Mouse (Mus musculus): ENCODE measurements around the gene Lhx1. TPM values are rescaled to one million over a fixed set of nuclear protein-coding genes. Genes with fewer than 3 reads are reported as not detected.

The Lhx1 gene
- polyA plus RNA-seq, 1 experiment from 2014 or later, result 0.32 TPM

- peaks cover 88% of the 10 kb centered on the region for H3K27me3 ChIP-seq (ENCODE audit: control insufficient read depth, insufficient read depth, low read length)
- no peaks in the 10 kb centered on the region for H3K36me3 ChIP-seq (ENCODE audit: control insufficient read depth, insufficient read depth, low read length)
- H3K9me3 ChIP-seq (replicated peaks; ENCODE audit: control insufficient read depth, low read length), result no peaks in the 10 kb centered on the region
- no peak overlapping the region for H3K4me2 ChIP-seq (ENCODE audit: low read depth, low read length)
- 3% methylated on average over 24 of the region's 24 CpGs for WGBS
- no peak for ATAC-seq (ENCODE audit: insufficient read depth, low FRiP score)
- H3K4me1 ChIP-seq (ENCODE audit: control insufficient read depth, insufficient read depth, low read length), result peaks cover 18% of the 10 kb centered on the region
- no peak overlapping the region for H3K9ac ChIP-seq (ENCODE audit: low read length)
- no peak overlapping the region for H3K27ac ChIP-seq (ENCODE audit: low read length)
- no peak overlapping the region for H3K4me3 ChIP-seq (replicated peaks; ENCODE audit: low read length)
These were observed 3.9 kb upstream of the Lhx1 start for GRCm38 (mm10) chr11:84529143-84529755.

- H3K4me1 ChIP-seq (ENCODE audit: control insufficient read depth, insufficient read depth, low read length), result peaks cover 20% of the 10 kb centered on the region
- no peaks in the 10 kb centered on the region for H3K36me3 ChIP-seq (ENCODE audit: control insufficient read depth, insufficient read depth, low read length)
- no peak overlapping the region for H3K4me3 ChIP-seq (replicated peaks; ENCODE audit: low read length)
- H3K4me2 ChIP-seq (ENCODE audit: low read depth, low read length), result no peak overlapping the region
- H3K27me3 ChIP-seq (ENCODE audit: control insufficient read depth, insufficient read depth, low read length), result peaks cover 98% of the 10 kb centered on the region
- H3K9ac ChIP-seq (ENCODE audit: low read length), result no peak overlapping the region
- no peak overlapping the region for H3K27ac ChIP-seq (ENCODE audit: low read length)
- no peaks in the 10 kb centered on the region for H3K9me3 ChIP-seq (replicated peaks; ENCODE audit: control insufficient read depth, low read length)
- no peak for ATAC-seq (ENCODE audit: insufficient read depth, low FRiP score)
- 6% methylated on average over 29 of the region's 29 CpGs for WGBS
These were observed 1.9 kb upstream of the Lhx1 start for GRCm38 (mm10) chr11:84526976-84527860.

GRCm38 (mm10) chr11:84526451-84526850 lies 1.1 kb upstream of the Lhx1 start:
- WGBS, result under 1% methylated on average over 10 of the region's 10 CpGs
- H3K4me3 ChIP-seq (replicated peaks; ENCODE audit: low read length), result peak overlapping the region; percentile 46; the same call in 1 of the 2 replicates
- no peak overlapping the region for H3K27ac ChIP-seq (ENCODE audit: low read length)

GRCm38 (mm10) chr11:84524511-84525270 lies 644 bp downstream of the Lhx1 start:
- H3K9me3 ChIP-seq (replicated peaks; ENCODE audit: control insufficient read depth, low read length), result no peaks in the 10 kb centered on the region
- no peak overlapping the region for H3K27ac ChIP-seq (ENCODE audit: low read length)
- H3K9ac ChIP-seq (ENCODE audit: low read length), result peak overlapping the region; percentile 33; the same call in 1 of the 2 replicates
- H3K27me3 ChIP-seq (ENCODE audit: control insufficient read depth, insufficient read depth, low read length), result peaks cover 98% of the 10 kb centered on the region
- ATAC-seq (ENCODE audit: insufficient read depth, low FRiP score), result 0 out of 2 replicates have a peak, but pooled peaks have one; percentile 45
- under 1% methylated on average over 48 of the region's 48 CpGs for WGBS
- peaks cover 20% of the 10 kb centered on the region for H3K4me1 ChIP-seq (ENCODE audit: control insufficient read depth, insufficient read depth, low read length)
- H3K36me3 ChIP-seq (ENCODE audit: control insufficient read depth, insufficient read depth, low read length), result no peaks in the 10 kb centered on the region
- peak overlapping the region; percentile 71 for H3K4me2 ChIP-seq (ENCODE audit: low read depth, low read length)
- peak overlapping the region; percentile 46 for H3K4me3 ChIP-seq (replicated peaks; ENCODE audit: low read length)

More at GRCm38 (mm10) chr11:84526451-84526850, 1.1 kb upstream of the Lhx1 start:
- no peaks in the 10 kb centered on the region for H3K36me3 ChIP-seq (ENCODE audit: control insufficient read depth, insufficient read depth, low read length)
- H3K9ac ChIP-seq (ENCODE audit: low read length), result no peak overlapping the region
- H3K4me2 ChIP-seq (ENCODE audit: low read depth, low read length), result 0 out of 2 replicates have a peak overlapping the region, but pooled peaks have one; percentile 71
- H3K4me1 ChIP-seq (ENCODE audit: control insufficient read depth, insufficient read depth, low read length), result peaks cover 20% of the 10 kb centered on the region
- H3K9me3 ChIP-seq (replicated peaks; ENCODE audit: control insufficient read depth, low read length), result no peaks in the 10 kb centered on the region
- ATAC-seq (ENCODE audit: insufficient read depth, low FRiP score), result no peak
- H3K27me3 ChIP-seq (ENCODE audit: control insufficient read depth, insufficient read depth, low read length), result peaks cover 97% of the 10 kb centered on the region

GRCm38 (mm10) chr11:84523841-84524510 lies 1.4 kb downstream of the Lhx1 start:
- Histone ChIP-seq H3K27ac (ENCODE audit: low read length) (no peak overlapping the region), H3K4me1 (ENCODE audit: control insufficient read depth, insufficient read depth, low read length) (peaks cover 20% of the 10 kb centered on the region), H3K4me3 (replicated peaks; ENCODE audit: low read length) (peak overlapping the region; percentile 4; the same call in 1 of the 2 replicates), H3K27me3 (ENCODE audit: control insufficient read depth, insufficient read depth, low read length) (peaks cover 98% of the 10 kb centered on the region), H3K4me2 (ENCODE audit: low read depth, low read length) (peak overlapping the region; percentile 15; the same call in 1 of the 2 replicates), H3K36me3 (ENCODE audit: control insufficient read depth, insufficient read depth, low read length) (no peaks in the 10 kb centered on the region), H3K9me3 (replicated peaks; ENCODE audit: control insufficient read depth, low read length) (no peaks in the 10 kb centered on the region), H3K9ac (ENCODE audit: low read length) (no peak overlapping the region)
- WGBS, result under 1% methylated on average over 35 of the region's 35 CpGs
- ATAC-seq (ENCODE audit: insufficient read depth, low FRiP score), result no peak

- no peak overlapping the region for H3K27ac ChIP-seq (ENCODE audit: low read length)
- no peak overlapping the region for H3K9ac ChIP-seq (ENCODE audit: low read length)
- no peak for ATAC-seq (ENCODE audit: insufficient read depth, low FRiP score)
- H3K36me3 ChIP-seq (ENCODE audit: control insufficient read depth, insufficient read depth, low read length), result no peaks in the 10 kb centered on the region
- no peak overlapping the region for H3K4me2 ChIP-seq (ENCODE audit: low read depth, low read length)
- peaks cover 98% of the 10 kb centered on the region for H3K27me3 ChIP-seq (ENCODE audit: control insufficient read depth, insufficient read depth, low read length)
- peaks cover 20% of the 10 kb centered on the region for H3K4me1 ChIP-seq (ENCODE audit: control insufficient read depth, insufficient read depth, low read length)
- no peaks in the 10 kb centered on the region for H3K9me3 ChIP-seq (replicated peaks; ENCODE audit: control insufficient read depth, low read length)
- no peak overlapping the region for H3K4me3 ChIP-seq (replicated peaks; ENCODE audit: low read length)
- 3% methylated on average over 16 of the region's 16 CpGs for WGBS
These were observed 2.0 kb downstream of the Lhx1 start for GRCm38 (mm10) chr11:84523321-84523831.

GRCm38 (mm10) chr11:84522577-84523320 lies 2.6 kb downstream of the Lhx1 start:
- H3K4me2 ChIP-seq (ENCODE audit: low read depth, low read length), result peak overlapping the region; percentile 39

More at GRCm38 (mm10) chr11:84522577-84523320, 2.6 kb downstream of the Lhx1 start:
- peak overlapping the region; percentile 27 for H3K4me3 ChIP-seq (replicated peaks; ENCODE audit: low read length)
- no peaks in the 10 kb centered on the region for H3K36me3 ChIP-seq (ENCODE audit: control insufficient read depth, insufficient read depth, low read length)
- H3K27ac ChIP-seq (ENCODE audit: low read length), result no peak overlapping the region
- H3K9me3 ChIP-seq (replicated peaks; ENCODE audit: control insufficient read depth, low read length), result no peaks in the 10 kb centered on the region
- WGBS, result 1% methylated on average over 40 of the region's 40 CpGs
- H3K27me3 ChIP-seq (ENCODE audit: control insufficient read depth, insufficient read depth, low read length), result peaks cover 92% of the 10 kb centered on the region
- no peak overlapping the region for H3K9ac ChIP-seq (ENCODE audit: low read length)
- ATAC-seq (ENCODE audit: insufficient read depth, low FRiP score), result no peak
- peaks cover 20% of the 10 kb centered on the region for H3K4me1 ChIP-seq (ENCODE audit: control insufficient read depth, insufficient read depth, low read length)

Data from stomach, embryonic 16.5 days (tissue).